ENCODE assay signal across 31 mouse cellular contexts in genomic region chr17:31263770-31264169, GRCm38 (mm10). TPM values are rescaled to one million over a fixed set of nuclear protein-coding genes. Genes with fewer than 3 reads are reported as not detected.
"Had no signal": no experiment of that assay in that cellular context is flagged by ENCODE, and none has a peak within 500 bp of the region (broad histone marks: within the 10 kb centered on the region; RNA-seq: fewer than 3 reads in every experiment).

No protein-coding gene starts in this region.

- DNase-seq: gastrocnemius, postnatal 14 days; gastrocnemius, postnatal 36 days; heart, adult 18-20 months; heart, postnatal 14 days; heart, postnatal 36 days; kidney, adult 11 months; kidney, adult 2 months; kidney, adult 9 months; kidney, postnatal 14 days; kidney, postnatal 36 days; layer of hippocampus, adult 9-11 months; layer of hippocampus, postnatal 36 days; left cerebral cortex, postnatal 4 days had no signal

- H3K4me1 ChIP-seq: heart, embryonic 15.5 days; hindbrain, embryonic 13.5 days had no signal

- H3K4me3 ChIP-seq: heart, embryonic 13.5 days; heart, embryonic 15.5 days; hindbrain, embryonic 13.5 days; hindbrain, embryonic 15.5 days; kidney, embryonic 15.5 days; limb, embryonic 13.5 days; limb, embryonic 15.5 days had no signal

- H3K9me3 ChIP-seq: heart, embryonic 13.5 days; heart, embryonic 15.5 days; hindbrain, embryonic 13.5 days; hindbrain, embryonic 15.5 days; kidney, embryonic 15.5 days; limb, embryonic 13.5 days; limb, embryonic 15.5 days had no signal

- H3K36me3 ChIP-seq: heart, embryonic 13.5 days; heart, embryonic 15.5 days; hindbrain, embryonic 13.5 days; hindbrain, embryonic 15.5 days; kidney, embryonic 15.5 days; limb, embryonic 13.5 days; limb, embryonic 15.5 days had no signal

- H3K27ac ChIP-seq: heart, embryonic 13.5 days; heart, embryonic 15.5 days; hindbrain, embryonic 13.5 days; hindbrain, embryonic 15.5 days; hindbrain, postnatal 0 days; kidney, embryonic 15.5 days; kidney, postnatal 0 days; limb, embryonic 13.5 days; limb, embryonic 15.5 days had no signal

- ATAC-seq: hindbrain, postnatal 0 days; intestine, embryonic 16.5 days had no signal

- H3K4me2 ChIP-seq: heart, embryonic 11.5 days; heart, embryonic 13.5 days; heart, embryonic 15.5 days; hindbrain, embryonic 13.5 days; hindbrain, embryonic 15.5 days; kidney, embryonic 15.5 days; limb, embryonic 13.5 days; limb, embryonic 15.5 days; liver, embryonic 11.5 days had no signal

- H3K27me3 ChIP-seq: heart, embryonic 13.5 days; heart, embryonic 15.5 days; hindbrain, embryonic 15.5 days; kidney, embryonic 15.5 days; limb, embryonic 13.5 days; limb, embryonic 15.5 days had no signal

- H3K9ac ChIP-seq: heart, embryonic 13.5 days; heart, embryonic 15.5 days; hindbrain, embryonic 13.5 days; hindbrain, embryonic 15.5 days; kidney, embryonic 15.5 days; limb, embryonic 13.5 days; limb, embryonic 15.5 days had no signal

RNA-seq across cellular contexts. Expression of gene Ubash3a, which starts 56.1 kb away (rescaled TPM):
- total RNA-seq: gastrocnemius, adult 18-20 months; gastrocnemius, adult 8-10 months; gastrocnemius, postnatal 14 days; heart, postnatal 36 days; left cerebral cortex, adult 18-20 months; left cerebral cortex, adult 8-10 months; left cerebral cortex, postnatal 10 days; left cerebral cortex, postnatal 25 days; left cerebral cortex, postnatal 4 days had no signal
- polyA plus RNA-seq: hindbrain, embryonic 15.5 days; hindbrain, postnatal 0 days had no signal
